Mouse (Mus musculus) forebrain, embryonic 10.5 days (tissue): ENCODE results near the gene Pkdrej. TPM values are rescaled to one million over a fixed set of nuclear protein-coding genes. Genes with fewer than 3 reads are reported as not detected.
"Not testable (repeated sequence)": the region's sequence is repeated elsewhere in the genome, so short reads cannot be mapped to it uniquely, and the experiment has no call there.

ENCODE experiments used
- DNase-seq: peaks from one replicate; pipeline ENCODE4 v3.0.0-alpha.2; 2017; ENCODE audit warnings: low spot score; ENCODE audit errors: extremely low spot score
- H3K27ac ChIP-seq: fragments of 300-500 bp; sonication (generic); 2 replicates; pipeline ENCODE4 v1.5.1; 2016; ENCODE audit warnings: mild to moderate bottlenecking
- H3K27me3 ChIP-seq: fragments of 300-500 bp; sonication (generic); 2 replicates; pipeline ENCODE4 v1.6.1; 2016; ENCODE audit warnings: mild to moderate bottlenecking; ENCODE audit not compliant: poor library complexity, severe bottlenecking
- H3K36me3 ChIP-seq: fragments of 300-500 bp; sonication (generic); replicated peaks from 2 replicates; pipeline ENCODE4 v1.6.1; 2016; ENCODE audit warnings: mild to moderate bottlenecking, moderate library complexity
- H3K4me1 ChIP-seq: fragments of 300-500 bp; sonication (generic); 2 replicates; pipeline ENCODE4 v1.6.1; 2016
- H3K4me3 ChIP-seq: fragments of 300-500 bp; sonication (generic); 2 replicates; pipeline ENCODE4 v1.5.1; 2016; ENCODE audit warnings: mild to moderate bottlenecking, moderate library complexity
- H3K9me3 ChIP-seq: fragments of 300-500 bp; sonication (generic); 2 replicates; pipeline ENCODE4 v1.6.1; 2016; ENCODE audit warnings: mild to moderate bottlenecking, moderate library complexity
- WGBS: fragments of 180-500 bp; shearing (Covaris S2); methylation state at CpG from one replicate; pipeline ENCODE4 v1.1.7; 2016; 5-methylcytosine and 5-hydroxymethylcytosine counted together
- polyA plus RNA-seq: library from polyadenylated mRNA; unstranded; fragments of >200 nt; fragmentation: Nextera tagmentation; extraction: Ambion mirVana; gene quantifications from 2 replicates; pipeline ENCODE4 v1.2.1, GENCODE M21; 2016

Gene Pkdrej
- polyA plus RNA-seq, 1 experiment from 2014 or later: 0.04 TPM

DNA sequence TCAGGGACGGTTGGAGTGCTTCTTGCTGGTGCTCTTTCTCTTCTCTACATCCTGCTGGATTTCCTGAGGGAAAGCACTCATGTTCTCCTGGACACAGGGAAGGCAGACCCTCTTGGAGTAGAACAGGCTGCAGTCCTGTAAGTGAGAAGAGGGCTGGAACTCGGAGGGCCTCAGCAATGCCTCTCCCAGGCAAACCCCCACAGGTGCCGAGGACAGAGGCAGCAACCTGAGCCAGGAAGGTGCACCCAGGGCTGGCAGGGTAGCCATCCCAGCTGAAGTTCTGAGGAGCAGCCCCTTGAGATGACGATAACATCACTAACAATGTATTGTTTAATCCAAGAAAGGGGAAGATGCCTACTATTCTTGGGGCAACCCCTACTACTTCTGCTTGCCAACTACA lies 14.1 kb downstream of the Pkdrej start:
- Histone ChIP-seq H3K4me1 (peaks cover 26% of the 10 kb centered on the region), H3K4me3 (no peak overlapping the region), H3K36me3 (no peaks in the 10 kb centered on the region), H3K27me3 (no peaks in the 10 kb centered on the region), H3K27ac (no peak overlapping the region), H3K9me3 (no peaks in the 10 kb centered on the region)
- WGBS: 76% methylated on average over 4 of the region's 4 CpGs
- DNase-seq: no peak

DNA sequence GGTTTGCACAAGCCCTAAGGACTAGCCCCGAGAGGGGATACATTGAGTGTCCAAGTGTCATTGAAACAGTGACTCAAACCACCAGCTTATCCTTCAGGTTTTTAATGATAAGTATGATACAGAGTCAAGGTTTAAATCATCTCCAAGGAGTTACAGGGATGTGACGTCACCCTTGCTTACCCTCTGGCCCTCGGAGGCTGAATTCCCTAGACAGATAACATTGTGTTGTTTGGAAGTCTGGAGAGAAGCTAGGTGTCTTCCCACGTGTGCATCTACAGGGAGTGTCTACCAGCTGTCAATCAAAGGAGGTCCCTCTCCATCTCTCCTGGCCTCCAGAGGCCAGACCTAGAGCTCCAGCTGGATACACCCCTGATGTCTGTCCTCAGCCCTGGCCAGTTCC lies 14.6 kb downstream of the Pkdrej start:
- no peak for DNase-seq
- 89% methylated on average over 4 of the region's 4 CpGs for WGBS
- H3K27me3 ChIP-seq: no peaks in the 10 kb centered on the region
- no peak overlapping the region for H3K27ac ChIP-seq
- H3K4me3 ChIP-seq: no peak overlapping the region
- peaks cover 22% of the 10 kb centered on the region for H3K4me1 ChIP-seq
- no peaks in the 10 kb centered on the region for H3K36me3 ChIP-seq
- no peaks in the 10 kb centered on the region for H3K9me3 ChIP-seq

DNA sequence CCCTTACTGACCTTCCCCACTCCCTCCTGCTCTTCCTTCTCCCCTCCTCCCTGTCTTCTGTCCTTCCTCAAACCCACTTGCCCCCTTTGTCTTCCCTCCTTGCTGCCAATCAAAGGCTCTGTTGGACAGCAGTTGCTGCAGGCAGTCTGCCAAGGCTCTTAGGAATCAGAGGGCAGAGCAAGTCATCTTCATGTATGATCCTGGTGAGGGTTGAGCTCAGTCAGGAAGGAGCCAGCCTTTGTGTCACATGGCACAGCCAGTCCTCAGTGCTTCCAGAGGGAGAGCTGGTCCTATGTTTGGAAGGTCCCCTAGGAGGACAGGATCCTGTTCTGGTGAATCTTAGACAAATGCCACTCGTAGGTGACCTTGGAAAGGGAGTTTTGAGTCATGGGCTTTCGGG lies 18.6 kb downstream of the Pkdrej start:
- Histone ChIP-seq H3K4me1 (no peaks in the 10 kb centered on the region), H3K27ac (no peak overlapping the region), H3K4me3 (no peak overlapping the region), H3K36me3 (no peaks in the 10 kb centered on the region), H3K9me3 (no peaks in the 10 kb centered on the region), H3K27me3 (no peaks in the 10 kb centered on the region)
- no peak for DNase-seq
- 89% methylated on average over 2 of the region's 2 CpGs for WGBS

DNA sequence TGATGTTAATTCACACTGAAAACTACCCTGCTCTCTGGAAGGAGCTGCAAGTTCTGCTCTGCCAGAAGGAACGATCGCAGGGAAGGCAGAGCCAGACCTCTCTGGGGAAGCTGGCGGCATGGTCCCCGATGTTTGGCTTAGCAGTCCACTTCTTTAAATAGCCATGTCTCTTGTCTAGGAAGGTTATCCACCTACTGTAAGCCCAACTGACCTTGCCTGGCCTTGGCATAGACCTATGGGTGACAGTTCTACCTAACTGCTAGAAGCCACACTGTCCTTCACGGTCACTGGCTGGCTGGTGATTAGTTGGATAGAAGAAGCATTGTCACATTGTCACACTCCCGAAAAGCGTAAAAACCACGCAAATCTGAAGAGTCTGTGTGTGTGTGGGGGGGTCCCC lies 22.9 kb downstream of the Pkdrej start:
- 96% methylated on average over 8 of the region's 8 CpGs for WGBS
- Histone ChIP-seq H3K36me3 (no peaks in the 10 kb centered on the region), H3K27ac (no peak overlapping the region), H3K9me3 (no peaks in the 10 kb centered on the region), H3K4me3 (no peak overlapping the region), H3K27me3 (no peaks in the 10 kb centered on the region), H3K4me1 (no peaks in the 10 kb centered on the region)
- no peak for DNase-seq

DNA sequence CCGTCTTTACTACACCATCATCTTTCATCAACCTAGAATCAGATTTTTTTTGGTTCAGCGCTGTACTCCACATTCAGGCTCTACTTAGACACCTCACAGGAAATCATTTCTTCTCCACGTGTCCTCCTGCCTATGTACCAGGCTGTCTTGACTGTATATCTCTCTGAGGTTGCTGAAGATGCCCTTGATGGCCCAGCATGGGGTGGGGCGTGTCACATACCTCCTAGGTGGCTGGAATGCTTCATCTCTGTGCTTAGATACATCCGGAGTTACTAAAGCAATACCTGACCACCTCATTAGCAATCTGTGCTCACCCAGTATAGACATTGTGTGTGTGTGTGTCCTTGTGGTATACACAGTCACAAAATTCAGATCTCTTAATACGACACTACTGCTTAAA lies 26.0 kb downstream of the Pkdrej start:
- H3K36me3 ChIP-seq: no peaks in the 10 kb centered on the region
- no peaks in the 10 kb centered on the region for H3K27me3 ChIP-seq
- H3K4me1 ChIP-seq: no peaks in the 10 kb centered on the region
- H3K9me3 ChIP-seq: no peaks in the 10 kb centered on the region
- DNase-seq: no peak
- no peak overlapping the region for H3K4me3 ChIP-seq
- 80% methylated on average over 6 of the region's 6 CpGs for WGBS
- H3K27ac ChIP-seq: no peak overlapping the region

DNA sequence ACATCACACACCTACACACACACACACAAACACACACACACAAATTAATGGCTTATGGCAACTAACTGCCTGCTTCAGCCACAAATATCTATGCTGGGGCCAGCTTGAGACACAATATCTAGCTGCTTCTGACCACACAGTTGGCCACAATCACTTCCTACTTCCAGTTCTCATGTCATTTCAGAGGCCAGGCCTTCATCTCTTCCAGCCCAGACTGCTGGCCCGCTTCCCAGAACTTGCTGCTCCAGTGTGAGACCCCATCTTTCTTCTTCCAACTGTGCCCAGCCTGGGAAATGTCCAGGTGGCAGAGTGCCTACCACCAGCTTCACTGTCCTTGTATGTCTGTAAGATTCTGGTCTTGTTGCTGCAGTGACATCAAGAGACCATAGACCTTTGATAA lies 28.7 kb downstream of the Pkdrej start:
- H3K27me3 ChIP-seq: no peaks in the 10 kb centered on the region
- DNase-seq: no peak
- H3K9me3 ChIP-seq: no peaks in the 10 kb centered on the region
- no peaks in the 10 kb centered on the region for H3K36me3 ChIP-seq
- H3K27ac ChIP-seq: no peak overlapping the region
- 85% methylated on average over 1 of the region's 1 CpGs for WGBS
- H3K4me1 ChIP-seq: no peaks in the 10 kb centered on the region
- H3K4me3 ChIP-seq: no peak overlapping the region

DNA sequence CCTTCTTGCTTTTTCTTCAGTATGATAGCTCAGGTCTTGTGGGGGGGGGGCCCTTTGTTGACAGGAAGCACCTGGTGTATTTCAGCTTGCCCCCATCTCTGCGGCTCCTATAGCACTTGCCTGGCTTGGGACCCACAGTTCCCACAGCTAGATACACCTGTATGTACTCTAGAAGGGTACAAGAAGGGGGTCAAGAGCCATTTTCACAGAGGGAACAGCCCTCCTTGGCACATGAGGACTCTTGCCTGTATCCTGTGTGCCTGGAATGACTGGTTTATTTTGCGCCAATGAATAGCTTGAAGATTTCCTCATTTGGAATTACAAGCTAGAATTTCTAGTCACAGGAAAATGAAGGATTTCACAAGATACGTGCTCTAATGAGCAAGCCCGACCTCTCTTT lies 30.1 kb downstream of the Pkdrej start:
- no peak overlapping the region for H3K27ac ChIP-seq
- no peak for DNase-seq
- H3K36me3 ChIP-seq: no peaks in the 10 kb centered on the region
- H3K27me3 ChIP-seq: no peaks in the 10 kb centered on the region
- no peak overlapping the region for H3K4me3 ChIP-seq
- WGBS: 85% methylated on average over 4 of the region's 4 CpGs
- no peaks in the 10 kb centered on the region for H3K4me1 ChIP-seq
- H3K9me3 ChIP-seq: no peaks in the 10 kb centered on the region

DNA sequence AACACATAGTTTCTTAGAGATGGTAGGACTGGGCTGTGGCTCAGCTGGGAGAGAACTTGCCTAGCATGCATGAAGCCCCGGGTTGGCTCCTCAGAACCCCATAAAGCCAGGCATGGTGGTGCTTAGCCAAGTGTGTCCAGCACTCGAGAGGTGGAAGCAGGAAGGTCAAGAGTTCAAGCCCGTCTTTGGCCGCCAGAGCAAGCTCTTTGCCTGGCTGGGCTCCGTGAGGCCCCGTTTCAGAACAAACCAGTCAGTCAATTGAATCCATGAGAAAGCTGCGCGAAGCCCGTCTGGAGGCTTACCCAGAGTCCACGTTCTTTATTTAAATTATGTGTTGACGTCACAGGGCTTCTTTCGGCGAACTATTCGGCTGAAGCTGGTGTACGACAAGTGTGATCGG lies 32.9 kb downstream of the Pkdrej start:
- Histone ChIP-seq H3K9me3 (no peaks in the 10 kb centered on the region), H3K4me1 (no peaks in the 10 kb centered on the region), H3K4me3 (no peak overlapping the region), H3K27ac (no peak overlapping the region), H3K27me3 (no peaks in the 10 kb centered on the region), H3K36me3 (no peaks in the 10 kb centered on the region)
- 83% methylated on average over 16 of the region's 16 CpGs for WGBS
- no peak for DNase-seq

DNA sequence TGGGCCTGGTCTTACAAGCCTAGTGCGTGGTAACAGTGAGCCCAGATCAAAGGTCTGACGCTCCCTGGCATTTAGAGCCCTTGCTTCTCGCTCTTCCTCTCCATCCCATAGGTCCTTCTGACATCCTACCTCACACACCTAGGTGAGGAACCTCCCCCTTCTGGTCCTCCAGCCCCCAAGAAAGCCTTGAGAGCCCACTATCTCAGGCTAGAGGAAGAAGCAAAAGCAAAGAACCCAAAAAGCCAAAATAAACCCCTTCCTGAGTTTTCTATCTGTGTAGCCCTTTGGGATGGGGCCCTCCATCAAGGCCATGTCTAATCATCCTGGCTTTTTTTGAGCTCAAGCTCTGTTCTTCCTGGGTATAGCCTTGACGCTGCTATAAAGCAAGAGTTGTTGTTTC lies 33.5 kb downstream of the Pkdrej start:
- 87% methylated on average over 4 of the region's 4 CpGs for WGBS
- no peaks in the 10 kb centered on the region for H3K36me3 ChIP-seq
- H3K27ac ChIP-seq: no peak overlapping the region
- no peaks in the 10 kb centered on the region for H3K27me3 ChIP-seq
- no peak overlapping the region for H3K4me3 ChIP-seq
- DNase-seq: no peak
- no peaks in the 10 kb centered on the region for H3K9me3 ChIP-seq
- no peaks in the 10 kb centered on the region for H3K4me1 ChIP-seq

DNA sequence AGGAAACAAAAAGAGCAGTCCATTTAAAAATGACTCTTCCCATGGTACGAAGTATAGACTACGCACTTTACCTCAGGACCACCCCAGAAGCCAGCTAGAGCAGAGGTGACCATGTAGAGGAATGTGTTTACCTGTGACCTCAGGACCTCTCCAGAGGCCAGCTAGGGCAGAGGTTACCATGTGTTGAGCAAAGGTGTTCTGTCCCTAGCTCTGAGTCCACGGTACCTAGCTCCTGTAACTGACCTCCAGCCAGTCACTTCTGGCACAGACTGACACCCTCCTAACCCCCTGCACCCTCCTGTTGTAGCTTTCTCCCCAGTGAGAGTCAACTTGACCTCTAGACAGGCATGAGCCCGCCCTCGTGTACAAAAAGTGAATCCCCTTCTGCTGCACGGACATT lies 34.1 kb downstream of the Pkdrej start:
- no peaks in the 10 kb centered on the region for H3K9me3 ChIP-seq
- no peaks in the 10 kb centered on the region for H3K4me1 ChIP-seq
- no peaks in the 10 kb centered on the region for H3K27me3 ChIP-seq
- WGBS: 88% methylated on average over 6 of the region's 6 CpGs
- no peak overlapping the region for H3K4me3 ChIP-seq
- no peak overlapping the region for H3K27ac ChIP-seq
- H3K36me3 ChIP-seq: no peaks in the 10 kb centered on the region
- DNase-seq: no peak

DNA sequence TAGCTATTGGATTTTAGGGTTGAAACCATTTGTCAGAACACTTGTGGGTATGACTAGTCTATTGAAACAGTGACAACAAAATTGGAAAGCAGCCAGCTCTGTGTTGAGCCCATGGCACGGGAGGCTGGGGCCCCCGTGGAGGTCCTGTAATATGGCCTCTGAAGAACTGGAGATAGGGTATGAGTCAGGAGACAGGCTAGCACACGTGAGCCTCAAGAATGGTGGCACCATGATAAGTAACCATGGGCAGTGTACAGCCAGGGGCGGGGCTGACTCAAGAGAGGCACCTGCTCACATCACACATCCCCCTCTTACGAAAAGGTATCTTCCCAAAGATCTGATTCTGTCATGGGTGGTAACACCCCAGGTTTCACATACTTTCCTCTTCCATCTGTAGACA lies 34.8 kb downstream of the Pkdrej start:
- WGBS: 83% methylated on average over 5 of the region's 5 CpGs
- Histone ChIP-seq H3K27ac (no peak overlapping the region), H3K4me1 (no peaks in the 10 kb centered on the region), H3K9me3 (no peaks in the 10 kb centered on the region), H3K27me3 (no peaks in the 10 kb centered on the region), H3K36me3 (no peaks in the 10 kb centered on the region), H3K4me3 (no peak overlapping the region)
- DNase-seq: no peak

DNA sequence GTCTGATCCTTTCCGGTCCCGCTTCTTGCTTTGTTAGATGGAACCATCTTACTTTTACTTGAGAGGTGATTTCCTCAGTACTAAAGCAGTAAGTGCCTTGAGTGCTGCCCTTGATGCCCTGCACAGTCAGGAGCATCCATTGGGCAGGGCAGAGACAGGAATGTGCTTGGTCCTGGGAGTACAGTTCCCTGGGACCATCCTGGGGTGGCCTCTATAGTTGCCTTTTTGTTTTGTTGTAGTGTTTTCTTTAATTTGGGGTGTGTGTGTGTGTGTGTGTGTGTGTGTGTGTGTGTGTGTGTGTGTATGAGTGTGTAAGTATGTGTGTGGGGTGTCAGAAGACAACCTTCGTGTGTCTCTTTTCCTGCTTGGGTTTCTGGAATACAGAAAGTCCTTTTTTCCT lies 37.2 kb downstream of the Pkdrej start:
- Histone ChIP-seq H3K27me3 (no peaks in the 10 kb centered on the region), H3K36me3 (no peaks in the 10 kb centered on the region), H3K27ac (no peak overlapping the region), H3K9me3 (no peaks in the 10 kb centered on the region), H3K4me1 (no peaks in the 10 kb centered on the region), H3K4me3 (no peak overlapping the region)
- WGBS: 96% methylated on average over 3 of the region's 3 CpGs
- no peak for DNase-seq

DNA sequence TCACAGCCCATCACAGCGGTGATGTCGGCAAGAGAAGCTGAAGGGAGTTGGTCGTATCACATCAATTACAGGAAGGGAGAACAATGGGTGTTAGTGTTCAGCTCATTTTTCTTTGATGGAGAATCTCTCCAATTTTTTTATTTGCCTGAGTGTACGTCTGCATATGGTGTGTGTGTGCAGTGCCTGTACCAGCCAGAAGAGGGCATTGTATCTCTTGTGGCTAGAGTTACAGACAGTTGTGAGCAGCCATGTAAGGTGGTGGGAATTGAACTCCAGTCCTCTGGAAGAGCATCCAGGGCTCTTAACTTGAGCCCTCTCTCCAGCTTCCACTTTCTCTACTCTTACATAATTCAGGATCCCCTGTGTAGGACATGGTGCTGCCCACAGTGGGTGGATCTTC lies 38.4 kb downstream of the Pkdrej start:
- WGBS: 89% methylated on average over 4 of the region's 4 CpGs
- Histone ChIP-seq H3K4me3 (no peak overlapping the region), H3K27ac (no peak overlapping the region), H3K27me3 (no peaks in the 10 kb centered on the region), H3K36me3 (no peaks in the 10 kb centered on the region), H3K9me3 (no peaks in the 10 kb centered on the region), H3K4me1 (no peaks in the 10 kb centered on the region)
- no peak for DNase-seq

DNA sequence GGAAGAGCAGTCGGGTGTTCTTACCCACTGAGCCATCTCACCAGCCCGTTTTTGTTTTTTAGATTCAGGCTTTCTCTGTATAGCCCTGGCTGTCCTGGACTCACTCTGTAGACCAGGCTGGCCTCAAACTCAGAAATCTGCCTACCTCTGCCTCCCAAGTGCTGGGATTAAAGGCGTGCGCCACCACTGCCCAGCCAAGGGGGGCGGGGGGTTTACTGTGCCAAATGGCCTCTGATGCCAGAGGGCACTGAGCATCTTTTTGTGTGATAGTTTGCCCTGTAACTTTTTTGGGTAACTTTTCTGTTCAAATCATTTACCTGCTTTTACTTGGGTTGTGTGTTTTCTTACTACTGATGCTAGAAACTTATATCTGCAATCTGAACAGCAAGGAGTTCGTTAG lies 42.6 kb downstream of the Pkdrej start:
- 91% methylated on average over 6 of the region's 6 CpGs for WGBS
- not testable (repeated sequence) for DNase-seq

More for the DNA sequence above, 42.6 kb downstream of the Pkdrej start:
- H3K4me3 ChIP-seq, H3K36me3 ChIP-seq, H3K27me3 ChIP-seq, H3K27ac ChIP-seq, H3K4me1 ChIP-seq, H3K9me3 ChIP-seq: not testable (repeated sequence)
